Mouse (Mus musculus): ENCODE results near the gene Olfr1368.

Olfr1368 gene

DNA sequence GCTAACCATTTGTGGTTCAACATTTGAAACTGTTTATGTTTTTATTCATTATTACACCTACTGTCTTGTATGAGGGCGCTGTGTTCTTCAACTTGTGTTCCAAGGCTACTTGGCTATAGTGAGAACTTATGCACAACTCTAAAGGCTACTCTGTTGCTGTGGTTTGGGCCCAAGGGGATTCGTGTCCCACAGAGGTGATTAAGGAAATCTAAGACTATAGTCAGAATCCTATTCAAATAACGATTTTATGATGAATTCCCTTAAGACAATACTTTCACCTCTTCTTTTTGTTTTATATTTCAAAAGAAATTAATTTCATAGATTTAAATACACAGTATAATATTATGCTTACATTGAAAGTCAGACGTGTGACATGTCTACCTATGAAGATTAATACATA lies at the start of gene Olfr1368:
Gene Olfr1368 (minus strand): TSS at position 101 of the 400 bp plus-strand sequence.
- no peak for DNase-seq

DNA sequence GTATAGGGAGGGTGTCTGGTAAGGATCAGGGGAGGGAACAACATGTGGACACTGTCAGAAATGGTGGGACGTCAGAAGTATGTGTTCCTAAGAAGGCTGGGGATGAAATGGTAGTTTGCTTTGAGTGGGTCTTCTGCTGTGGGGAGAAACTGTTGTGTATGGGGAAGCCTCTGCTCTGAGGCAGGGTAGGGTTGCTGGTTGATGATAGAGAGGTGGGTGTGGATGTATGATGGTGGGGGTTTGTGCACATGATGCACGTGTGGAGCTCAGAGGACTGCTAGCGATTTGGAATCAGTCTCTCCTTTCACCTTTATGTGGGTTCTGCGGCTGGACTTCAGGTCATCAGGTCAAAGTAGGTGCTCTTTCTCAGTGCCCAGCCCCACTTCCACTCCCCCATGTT lies 39.9 kb upstream of the Olfr1368 start:
- no peak for DNase-seq

DNA sequence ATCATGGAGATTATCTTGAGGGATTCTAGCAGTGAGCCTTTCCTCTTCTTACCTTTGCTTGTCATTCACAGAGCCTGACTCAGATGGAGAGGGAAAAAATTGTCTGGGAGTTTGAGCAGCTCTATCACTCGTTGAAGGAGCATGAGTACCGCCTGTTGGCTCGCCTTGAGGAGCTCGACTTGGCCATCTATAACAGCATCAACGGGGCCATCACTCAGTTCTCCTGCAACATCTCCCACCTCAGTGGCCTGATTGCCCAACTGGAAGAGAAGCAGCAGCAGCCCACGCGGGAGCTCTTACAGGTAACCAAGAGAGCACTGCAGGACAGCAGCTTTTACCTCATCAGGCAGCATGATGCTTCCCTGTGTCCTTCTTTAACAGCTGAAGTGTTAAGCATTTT lies 38.0 kb upstream of the Olfr1368 start:
- no peak for DNase-seq

DNA sequence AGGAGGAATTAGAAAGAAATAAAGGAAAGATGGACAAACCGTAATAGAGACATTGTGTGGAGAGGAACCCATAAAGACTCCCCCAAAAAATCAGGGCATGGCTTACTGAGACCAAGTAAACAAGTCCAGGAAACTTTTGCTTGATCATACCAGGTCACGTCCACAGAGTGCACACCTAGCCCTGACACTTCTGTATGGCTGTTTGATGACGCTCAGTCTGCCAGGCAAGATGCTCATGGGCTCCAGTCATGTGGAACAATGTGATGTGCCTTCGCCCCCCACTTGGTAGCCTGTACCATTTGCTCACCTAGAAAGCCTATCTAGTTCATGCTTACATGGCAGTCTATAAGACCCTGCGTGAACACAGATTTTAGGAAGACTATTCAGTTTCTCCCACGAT lies 37.4 kb upstream of the Olfr1368 start:
- no peak for DNase-seq

DNA sequence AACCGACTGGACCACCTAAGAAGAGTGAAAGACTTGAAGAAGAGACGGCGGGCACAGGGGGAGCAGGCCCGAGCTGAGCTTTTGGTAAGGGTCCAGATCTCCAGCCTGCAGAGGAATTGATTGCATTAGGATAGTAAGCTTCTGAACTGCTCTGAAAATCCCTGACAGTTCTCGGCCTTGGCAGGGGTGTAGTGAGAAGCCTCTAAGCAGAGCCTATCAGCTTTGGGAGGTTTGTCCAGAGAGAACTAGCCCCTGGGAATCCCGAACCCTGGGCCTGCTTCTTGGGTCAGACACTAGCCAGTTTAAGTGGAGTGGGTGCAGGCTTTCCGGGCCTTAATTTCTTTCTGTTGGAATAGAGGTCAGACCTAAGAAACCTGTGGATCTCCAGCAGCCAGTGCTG lies 36.3 kb upstream of the Olfr1368 start:
- no peak for DNase-seq

DNA sequence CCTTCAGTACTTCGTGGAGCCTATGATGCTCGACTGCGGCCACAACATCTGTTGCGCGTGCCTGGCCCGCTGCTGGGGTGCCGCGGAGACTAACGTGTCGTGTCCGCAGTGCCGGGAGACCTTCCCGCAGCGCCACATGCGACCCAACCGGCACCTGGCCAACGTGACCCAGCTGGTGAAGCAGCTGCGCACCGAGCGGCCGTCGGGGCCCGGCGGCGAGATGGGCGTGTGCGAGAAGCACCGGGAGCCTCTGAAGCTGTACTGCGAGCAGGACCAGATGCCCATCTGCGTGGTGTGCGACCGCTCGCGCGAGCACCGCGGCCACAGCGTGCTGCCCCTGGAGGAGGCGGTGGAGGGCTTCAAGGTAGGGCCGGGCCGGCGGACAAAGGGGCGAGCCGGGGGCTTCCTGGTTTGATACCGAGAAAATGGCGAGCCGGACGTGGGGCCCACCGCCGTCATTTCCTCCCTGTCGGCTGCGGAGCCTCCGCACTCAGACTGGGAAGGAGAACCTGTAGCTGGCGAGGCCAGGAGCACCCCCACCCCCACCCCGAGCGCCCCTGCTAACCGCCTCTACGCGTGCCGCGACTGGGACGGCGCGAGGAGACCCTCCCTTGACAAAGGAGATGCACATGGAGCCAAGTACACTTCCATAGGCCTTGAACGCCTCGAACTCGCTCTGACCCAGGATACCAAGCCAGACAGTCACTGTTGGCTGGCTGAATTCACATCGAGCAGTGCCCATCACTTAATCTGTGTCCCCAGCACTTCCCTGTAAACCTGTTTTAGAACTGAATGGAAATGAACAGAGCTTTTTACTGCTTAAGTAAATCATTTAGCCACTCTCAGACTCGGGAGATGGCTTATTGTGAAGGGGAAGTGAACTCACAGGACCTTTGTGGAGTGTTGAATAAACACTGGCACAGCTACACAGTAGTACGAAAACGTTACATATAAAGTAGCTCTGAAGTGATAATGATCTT lies 35.2 kb upstream of the Olfr1368 start:
- peak; percentile 47 for DNase-seq

DNA sequence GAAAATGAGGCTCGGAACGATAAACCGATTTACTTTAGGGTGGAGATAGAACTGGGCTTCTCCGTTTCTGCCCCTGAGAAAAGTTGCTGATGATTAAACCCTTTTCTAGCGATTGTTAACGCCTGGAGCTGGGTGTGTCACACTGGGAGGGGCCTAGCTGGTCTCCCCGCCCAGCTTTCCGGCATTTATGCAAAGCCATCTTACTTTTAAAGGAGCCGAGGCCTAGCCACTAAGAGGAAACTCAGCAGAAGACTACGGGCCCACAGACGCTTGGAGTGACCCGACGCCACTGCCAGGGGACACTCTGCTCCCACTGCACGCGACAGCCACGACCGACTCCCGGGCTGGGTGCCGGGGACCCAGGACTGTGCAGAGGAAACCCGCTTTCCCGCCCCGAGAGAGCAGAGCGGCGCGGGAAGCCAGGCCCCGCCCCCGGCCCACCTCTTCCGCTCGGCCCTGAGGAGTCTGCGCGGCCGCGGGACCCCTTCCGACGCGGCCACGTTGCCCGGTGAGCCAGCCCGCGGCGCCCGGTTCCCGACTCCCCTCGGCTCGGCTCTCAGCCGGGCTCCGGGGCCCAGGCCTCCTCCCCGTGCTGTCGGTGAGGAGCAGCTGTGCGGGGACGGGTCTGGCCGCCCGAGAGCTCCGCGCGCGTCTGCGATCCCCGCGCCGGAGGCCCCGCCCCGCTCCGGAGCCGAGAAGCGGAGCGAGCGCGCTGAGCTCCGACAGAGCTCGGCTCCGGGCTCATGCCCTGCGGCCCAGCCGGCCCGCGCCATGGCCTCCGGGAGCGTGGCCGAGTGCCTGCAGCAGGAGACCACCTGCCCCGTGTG lies 34.3 kb upstream of the Olfr1368 start:
- DNase-seq, result peak; percentile 96

DNA sequence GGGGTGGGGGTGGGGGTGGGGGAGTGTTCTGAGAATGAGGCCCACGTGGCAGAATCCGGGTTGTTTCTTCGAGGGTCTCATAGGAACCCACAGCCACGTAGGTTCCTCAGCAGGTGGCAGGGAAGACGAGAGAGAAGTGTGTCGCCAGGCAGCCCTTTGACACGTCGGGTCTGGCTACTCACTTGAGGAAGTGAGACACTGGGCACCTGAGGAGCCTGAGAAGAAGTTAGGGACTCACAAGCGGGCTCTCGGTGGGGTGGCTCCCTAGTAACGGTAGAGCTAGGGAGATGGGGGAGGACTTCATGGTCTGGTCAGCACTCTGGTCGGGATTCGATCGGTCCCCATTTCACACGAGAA lies 33.7 kb upstream of the Olfr1368 start, which contains the start of gene Trim27:
Gene Trim27 (plus strand): TSS at position 79 of the 357 bp plus-strand sequence.
- DNase-seq, result no peak

DNA sequence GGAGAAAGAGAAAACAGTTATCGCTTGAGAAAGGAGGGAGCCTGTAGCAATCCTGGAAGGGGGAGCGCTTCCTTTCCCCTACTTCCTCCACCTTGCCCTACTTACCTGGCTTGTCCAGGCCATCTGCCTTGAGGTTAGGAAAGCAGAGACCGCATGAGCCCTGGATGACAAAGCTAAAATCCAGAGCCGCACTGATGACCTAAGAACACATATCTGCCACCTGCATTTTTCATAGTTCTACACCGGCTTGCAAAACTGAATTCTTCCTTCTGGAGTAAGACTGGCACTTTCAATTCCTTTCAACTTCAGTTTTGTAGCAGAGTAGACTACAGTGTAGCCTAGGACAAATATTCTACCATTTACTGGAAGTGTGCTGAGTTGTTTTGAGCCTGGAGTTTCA lies 32.7 kb upstream of the Olfr1368 start:
- no peak for DNase-seq

DNA sequence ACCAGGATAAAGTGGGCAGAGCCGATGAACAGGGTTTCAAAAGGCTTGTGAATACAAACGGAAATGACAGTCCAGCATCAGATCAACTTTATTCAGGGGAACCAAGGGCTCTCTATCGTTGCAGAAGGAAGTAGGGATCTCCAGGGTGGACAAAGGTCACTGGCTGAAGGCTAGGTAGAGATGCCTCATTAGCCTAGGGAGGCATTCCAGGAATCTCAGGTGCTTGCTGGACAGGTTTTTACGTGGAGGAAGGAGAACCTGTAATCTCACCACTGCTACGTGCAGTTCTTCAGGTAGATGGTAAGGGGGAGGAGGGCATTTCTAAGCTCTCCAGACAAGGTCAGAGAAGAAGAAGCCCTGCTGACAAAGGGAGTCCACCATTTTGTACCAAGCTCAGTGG lies 32.0 kb upstream of the Olfr1368 start:
- DNase-seq, result no peak

DNA sequence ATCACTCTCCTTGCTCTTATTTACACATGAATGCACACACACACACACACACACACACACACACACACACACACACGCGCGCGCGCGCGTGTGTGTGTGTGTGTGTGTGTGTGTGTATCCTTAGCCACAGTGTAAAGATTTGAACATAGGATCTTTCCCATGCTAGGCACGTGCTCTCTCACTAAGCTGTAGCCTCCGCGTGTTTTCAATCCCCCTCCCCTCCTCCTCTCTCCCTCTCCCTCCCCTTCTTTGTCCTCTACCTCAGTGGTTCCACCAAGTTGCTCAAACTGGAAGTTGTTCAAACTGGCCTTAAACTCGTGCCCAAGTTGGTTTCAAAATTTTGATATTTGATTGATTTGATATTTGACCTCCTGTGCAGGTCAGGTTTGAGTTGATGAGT lies 31.1 kb upstream of the Olfr1368 start:
- DNase-seq, result no peak

DNA sequence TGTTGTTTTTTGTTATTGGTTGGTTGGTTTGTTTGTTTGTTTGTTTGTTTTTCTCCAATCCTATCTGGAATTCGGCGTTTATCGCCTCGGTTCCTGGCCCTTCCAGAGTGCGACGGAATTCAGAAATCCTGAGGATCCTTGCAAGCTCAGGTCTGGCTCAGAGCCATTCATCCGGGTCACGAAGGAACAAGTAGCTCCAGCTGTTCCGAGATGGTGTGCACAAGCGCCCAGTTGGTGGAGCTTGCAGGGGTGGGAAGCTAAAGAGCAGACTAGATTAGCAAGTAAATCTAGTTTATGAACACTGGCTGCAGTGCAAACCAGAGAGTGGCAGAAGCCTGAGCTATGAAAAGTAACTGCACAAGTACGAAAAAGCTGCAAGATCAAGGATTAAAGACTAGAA lies 27.4 kb upstream of the Olfr1368 start:
- DNase-seq, result peak; percentile 93

DNA sequence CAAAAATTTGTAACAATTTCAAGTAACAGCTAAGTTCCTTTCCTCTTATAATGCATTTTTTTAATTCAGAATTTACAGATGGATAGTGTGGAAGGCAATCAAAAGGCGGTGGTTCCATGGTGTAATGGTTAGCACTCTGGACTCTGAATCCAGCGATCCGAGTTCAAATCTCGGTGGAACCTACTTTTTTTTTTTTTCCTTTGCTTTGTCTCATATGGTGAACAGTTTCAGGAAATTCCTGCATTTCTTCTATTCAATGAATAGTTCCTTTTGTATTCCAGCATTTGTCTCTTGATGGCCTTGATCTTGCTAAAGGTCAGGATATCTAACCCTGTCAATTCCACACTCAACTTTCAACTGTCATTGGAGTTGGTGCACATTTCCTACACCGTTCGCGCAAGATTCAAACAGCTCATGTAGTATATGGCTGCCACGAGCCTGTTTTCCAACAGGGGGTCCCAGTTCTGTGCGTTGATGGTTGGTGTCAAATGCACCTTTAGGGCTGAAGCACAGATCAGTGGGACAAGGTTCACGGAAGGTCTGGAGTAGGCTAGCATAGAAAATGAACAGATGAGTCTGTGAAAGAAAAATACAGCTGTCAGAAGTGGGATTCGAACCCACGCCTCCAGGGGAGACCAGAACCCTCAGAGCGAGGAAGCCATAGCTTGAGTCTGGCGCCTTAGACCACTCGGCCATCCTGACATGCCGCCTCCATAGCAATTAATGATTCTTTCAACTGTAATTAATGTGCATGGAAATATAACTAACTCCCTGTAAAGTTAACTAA lies 26.8 kb upstream of the Olfr1368 start:
- peak; percentile 82 for DNase-seq

DNA sequence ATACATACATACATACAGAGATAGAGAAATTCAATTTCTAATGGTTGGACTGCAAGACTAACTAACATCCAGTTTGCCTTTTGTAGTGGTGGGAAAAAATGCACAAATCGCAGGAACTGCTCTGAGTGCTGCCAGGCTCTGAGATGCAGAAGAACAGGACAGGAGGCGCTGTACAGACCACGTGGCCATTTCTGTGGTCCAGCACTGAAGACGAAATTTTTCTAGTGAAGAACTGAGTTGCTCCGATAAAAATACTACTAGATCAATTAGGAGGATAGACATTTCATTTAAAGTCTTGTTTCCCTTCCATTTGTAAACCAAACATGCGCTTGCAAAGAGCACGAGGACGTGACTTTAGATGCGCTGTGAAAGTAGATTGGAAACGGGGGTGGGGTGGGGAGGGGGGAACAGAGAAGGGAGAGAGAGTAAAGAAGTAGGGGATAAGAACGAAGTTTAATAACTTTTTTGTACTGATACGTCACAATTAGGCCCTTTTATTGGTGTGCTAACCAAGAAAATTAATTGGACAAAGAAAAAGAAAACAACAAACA lies 26.0 kb upstream of the Olfr1368 start:
- DNase-seq, result no peak

DNA sequence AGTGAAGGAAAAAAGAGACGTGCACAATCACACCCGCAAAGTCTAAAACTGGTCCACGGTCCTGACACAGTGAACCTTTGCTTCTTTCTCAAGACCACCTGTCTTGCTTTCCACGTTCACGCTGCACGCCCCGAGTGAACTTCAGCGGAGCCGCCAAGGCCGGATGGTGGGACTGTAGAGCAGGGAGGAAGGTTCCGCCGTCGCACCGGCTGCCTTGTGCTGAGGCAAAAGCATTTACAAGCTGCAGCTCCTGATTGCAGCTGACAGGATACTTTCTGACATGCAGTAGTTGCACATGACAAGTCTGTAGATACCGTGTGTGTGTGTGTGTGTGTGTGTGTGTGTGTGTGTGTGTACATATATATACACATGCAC lies 25.5 kb upstream of the Olfr1368 start:
- no peak for DNase-seq

DNA sequence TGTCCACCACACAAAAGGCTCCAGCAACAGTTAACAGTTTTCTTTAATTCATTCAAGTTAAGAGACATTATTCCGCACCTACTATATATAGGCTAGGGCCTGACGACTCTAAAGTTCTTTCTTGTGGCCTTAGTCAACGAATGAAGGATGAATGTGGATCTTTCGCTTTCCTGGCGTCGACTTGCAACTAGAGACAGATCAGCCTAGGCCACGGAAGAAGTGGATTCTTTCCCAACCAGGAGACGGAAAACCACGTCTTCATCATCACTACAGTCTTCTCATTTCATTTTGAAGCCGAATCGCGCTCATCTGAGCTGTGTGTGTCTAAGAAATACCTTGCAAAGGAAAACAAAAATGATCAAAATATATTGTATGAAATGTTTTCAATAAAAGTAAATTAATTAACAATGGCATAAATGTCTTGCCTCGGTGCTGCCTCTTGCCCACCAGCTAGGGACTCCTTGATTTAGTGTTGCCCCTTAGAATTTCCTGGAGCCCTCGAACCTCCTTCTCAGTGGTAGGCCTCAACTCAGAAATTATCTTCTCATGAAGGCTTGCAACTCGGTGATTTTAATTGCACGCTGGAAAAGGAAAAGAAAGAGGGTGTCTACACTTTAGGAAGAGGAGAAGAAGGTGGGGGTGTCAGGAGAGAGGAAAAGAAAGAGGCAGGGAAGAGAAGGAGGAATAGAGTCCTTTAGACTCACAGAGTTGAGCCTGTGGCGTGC lies 24.9 kb upstream of the Olfr1368 start:
- no peak for DNase-seq

DNA sequence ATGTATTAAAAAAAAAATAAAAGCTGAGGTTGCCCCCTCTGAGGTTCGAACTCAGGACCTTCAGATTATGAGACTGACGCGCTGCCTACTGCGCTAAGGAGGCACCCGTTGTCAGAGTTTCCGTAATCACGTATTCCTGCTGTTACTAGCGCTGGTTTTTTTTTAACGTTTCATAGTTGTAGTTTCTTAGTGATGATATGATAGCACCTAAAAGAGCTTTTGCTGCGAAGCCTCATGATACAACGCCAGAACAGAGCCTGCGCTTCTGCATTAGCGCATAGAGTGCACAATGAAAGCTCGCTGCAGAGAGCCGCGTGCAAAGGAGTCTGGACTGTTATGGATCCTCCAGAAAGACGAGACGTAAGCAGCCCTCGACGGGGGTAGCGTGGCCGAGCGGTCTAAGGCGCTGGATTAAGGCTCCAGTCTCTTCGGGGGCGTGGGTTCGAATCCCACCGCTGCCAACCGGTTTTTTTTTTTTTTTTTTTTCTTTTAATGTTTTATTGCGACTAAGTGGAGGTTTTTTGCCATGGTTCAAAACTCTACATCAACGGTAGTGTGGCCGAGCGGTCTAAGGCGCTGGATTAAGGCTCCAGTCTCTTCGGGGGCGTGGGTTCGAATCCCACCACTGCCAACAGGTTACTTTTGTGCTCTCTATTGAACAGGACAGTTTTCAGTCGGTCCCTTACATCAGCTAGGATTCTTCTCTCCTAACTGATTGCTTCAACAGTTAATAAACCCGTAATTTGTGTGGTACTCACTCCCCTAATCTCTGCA lies 24.2 kb upstream of the Olfr1368 start:
- peak; percentile 80 for DNase-seq

DNA sequence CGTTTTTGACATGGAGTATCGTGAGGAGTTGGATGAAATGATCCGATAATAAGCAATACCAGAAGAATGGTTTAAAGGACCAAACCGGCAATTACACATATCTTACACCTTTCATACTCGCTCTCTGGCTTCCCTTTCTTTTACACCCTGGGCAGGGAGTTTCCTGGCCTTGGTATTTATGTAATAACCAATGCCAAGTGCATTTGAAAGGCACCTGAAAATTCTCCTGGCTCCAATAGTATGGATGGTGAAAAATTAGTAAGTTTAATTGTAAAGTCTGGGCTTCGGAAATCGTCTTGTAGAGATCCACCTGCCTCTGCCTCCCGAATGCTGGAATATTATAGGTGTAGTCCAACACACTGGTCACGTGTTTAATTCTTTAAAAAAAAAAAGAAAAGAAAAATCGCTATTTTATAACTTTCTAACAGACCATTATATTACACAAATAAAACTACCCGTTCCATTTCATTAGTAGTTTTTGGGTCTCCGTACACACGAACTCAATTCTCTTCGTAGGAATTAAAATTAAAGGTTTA lies 23.5 kb upstream of the Olfr1368 start:
- peak; percentile 32 for DNase-seq

DNA sequence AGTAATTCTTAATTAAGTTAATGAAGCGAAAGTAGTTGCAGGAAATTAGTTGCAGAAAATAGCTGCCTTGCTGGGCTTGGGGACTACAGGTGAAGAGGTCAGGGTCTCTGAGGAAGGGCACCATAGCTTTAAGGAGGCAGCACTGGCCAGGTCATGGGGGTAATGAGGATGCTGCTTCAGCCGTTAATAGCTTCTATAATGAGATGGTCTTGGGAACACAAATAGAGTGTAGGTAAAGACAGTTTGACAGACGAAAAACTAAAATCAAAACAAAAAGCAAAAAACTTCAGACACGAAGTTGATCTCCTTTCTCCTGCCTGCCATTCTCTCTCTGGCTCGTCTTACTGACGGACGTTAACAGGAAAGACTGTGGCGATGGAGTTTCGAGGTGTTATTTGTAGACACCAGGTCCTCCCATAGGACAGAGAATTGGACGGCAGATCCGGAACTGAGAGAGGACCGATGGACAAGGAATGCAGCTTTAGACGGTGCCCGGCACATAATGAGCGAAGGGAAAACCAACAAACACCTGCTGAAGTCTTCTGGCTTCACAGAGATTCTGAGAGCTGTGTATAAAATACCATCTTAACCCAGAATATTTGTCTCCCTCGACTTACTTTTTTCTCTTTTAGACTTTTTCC lies 22.8 kb upstream of the Olfr1368 start:
- DNase-seq, result peak; percentile 49

DNA sequence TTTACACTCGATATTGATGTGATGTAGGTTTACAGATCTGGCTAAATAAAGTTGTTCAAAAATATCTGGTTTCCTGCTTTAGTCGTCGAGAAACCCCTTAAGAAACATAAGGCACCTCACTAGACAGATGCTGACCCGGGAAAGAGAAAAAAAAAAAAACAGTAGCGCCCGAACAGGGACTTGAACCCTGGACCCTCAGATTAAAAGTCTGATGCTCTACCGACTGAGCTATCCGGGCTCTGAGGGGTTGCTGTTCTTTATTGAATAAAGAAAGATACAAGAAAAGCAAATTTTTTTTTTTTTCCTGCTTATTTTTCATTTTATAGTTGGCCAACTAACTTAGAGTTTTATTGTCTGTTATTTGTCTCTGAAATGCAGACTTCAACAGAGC lies 22.2 kb upstream of the Olfr1368 start:
- DNase-seq, result peak; percentile 53
